Mouse (Mus musculus): ENCODE results near the gene Sf3a2. TPM values are rescaled to one million over a fixed set of nuclear protein-coding genes. Genes with fewer than 3 reads are reported as not detected.
"Not testable (repeated sequence)": the region's sequence is repeated elsewhere in the genome, so short reads cannot be mapped to it uniquely, and the experiment has no call there.

The Sf3a2 gene
- polyA plus RNA-seq, 1 experiment = 94.6 TPM

DNA sequence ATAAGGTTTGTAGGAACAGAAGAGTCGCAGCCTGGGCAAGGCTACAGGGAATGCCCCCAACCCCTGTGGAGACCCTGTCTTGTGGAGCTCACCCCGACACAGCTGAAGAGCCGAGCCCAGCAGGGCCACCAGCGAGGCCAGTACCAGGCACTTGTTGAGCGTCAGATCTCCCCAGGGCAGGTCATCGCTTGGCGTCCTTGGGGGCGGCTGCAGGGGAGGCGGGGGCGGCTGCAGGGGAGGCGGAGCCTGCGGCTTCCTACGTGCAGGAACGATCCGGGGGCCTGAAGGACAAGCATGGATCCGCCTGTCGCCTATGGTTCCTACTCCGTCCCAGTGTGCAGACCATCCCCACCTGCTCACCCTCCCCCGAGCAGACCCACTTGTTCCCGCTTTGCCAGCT is 12.1 kb downstream of the Sf3a2 start:
- TF ChIP-seq CTCF (IDR thresholded peaks at IDR 0.05; ENCODE audit: borderline replicate concordance, control insufficient read depth, extremely low read depth, insufficient read depth, low read length, poor library complexity) = no peak
- WGBS = 41% methylated on average over 20 of the region's 20 CpGs
- no peak for DNase-seq

DNA sequence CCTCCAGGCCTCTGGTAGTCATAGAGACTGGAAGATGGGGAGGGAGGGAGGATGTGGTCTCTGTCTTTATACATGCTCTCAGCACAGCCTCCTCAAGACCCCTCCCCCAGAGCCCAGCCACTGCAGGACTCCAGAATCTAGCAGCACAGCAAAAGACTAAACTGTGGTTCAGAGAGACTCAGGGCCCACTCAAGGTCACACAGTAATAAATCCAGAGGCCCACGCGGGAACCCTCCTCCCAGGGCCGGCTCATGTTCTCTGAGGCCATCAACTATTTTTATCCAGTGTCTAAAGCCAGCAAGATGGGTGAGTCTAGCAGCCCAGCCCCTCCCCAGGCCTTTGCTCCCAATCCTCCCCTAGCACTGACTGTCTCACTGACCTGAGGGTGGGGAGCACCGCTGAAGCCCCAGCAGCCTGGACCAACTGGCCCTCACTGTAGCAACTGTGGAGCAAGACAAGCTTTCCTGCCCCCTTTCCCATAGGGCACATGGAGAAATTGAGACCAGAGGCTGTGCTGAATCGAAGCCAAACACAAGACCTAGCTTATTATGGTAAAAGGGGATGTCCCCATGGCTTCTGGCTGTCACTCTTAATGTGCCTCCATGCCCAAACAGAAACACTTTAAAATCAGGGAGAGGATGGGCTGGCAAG is 14.5 kb downstream of the Sf3a2 start:
- WGBS = 71% methylated on average over 5 of the region's 5 CpGs
- H3K27ac ChIP-seq (ENCODE audit: control insufficient read depth, insufficient read depth, low read length) = no peak overlapping the region
- H3K4me3 ChIP-seq (ENCODE audit: control insufficient read depth, insufficient read depth, low read length) = no peak overlapping the region
- H3K36me3 ChIP-seq (ENCODE audit: control insufficient read depth, insufficient read depth, low read length) = no peaks in the 10 kb centered on the region
- DNase-seq = no peak
- TF ChIP-seq POLR2A (IDR thresholded peaks at IDR 0.05; ENCODE audit: control insufficient read depth, extremely low read depth, insufficient read depth, low read length, poor library complexity) (no peak), CTCF (IDR thresholded peaks at IDR 0.05; ENCODE audit: borderline replicate concordance, control insufficient read depth, extremely low read depth, insufficient read depth, low read length, poor library complexity) (no peak)
- 0 out of 2 replicates have a peak, but pooled peaks cover 3% of the 10 kb centered on the region for H3K4me1 ChIP-seq (replicated peaks; ENCODE audit: control insufficient read depth, insufficient read depth, low read length)
- peaks cover 21% of the 10 kb centered on the region for H3K27me3 ChIP-seq (ENCODE audit: control insufficient read depth, insufficient read depth, low read length)

More for the DNA sequence above, 12.1 kb downstream of the Sf3a2 start:
- Histone ChIP-seq H3K27ac (ENCODE audit: control insufficient read depth, insufficient read depth, low read length) (no peak overlapping the region), H3K4me3 (ENCODE audit: control insufficient read depth, insufficient read depth, low read length) (no peak overlapping the region), H3K36me3 (ENCODE audit: control insufficient read depth, insufficient read depth, low read length) (no peaks in the 10 kb centered on the region), H3K27me3 (ENCODE audit: control insufficient read depth, insufficient read depth, low read length) (peaks cover 21% of the 10 kb centered on the region), H3K4me1 (replicated peaks; ENCODE audit: control insufficient read depth, insufficient read depth, low read length) (peaks cover 16% of the 10 kb centered on the region)

DNA sequence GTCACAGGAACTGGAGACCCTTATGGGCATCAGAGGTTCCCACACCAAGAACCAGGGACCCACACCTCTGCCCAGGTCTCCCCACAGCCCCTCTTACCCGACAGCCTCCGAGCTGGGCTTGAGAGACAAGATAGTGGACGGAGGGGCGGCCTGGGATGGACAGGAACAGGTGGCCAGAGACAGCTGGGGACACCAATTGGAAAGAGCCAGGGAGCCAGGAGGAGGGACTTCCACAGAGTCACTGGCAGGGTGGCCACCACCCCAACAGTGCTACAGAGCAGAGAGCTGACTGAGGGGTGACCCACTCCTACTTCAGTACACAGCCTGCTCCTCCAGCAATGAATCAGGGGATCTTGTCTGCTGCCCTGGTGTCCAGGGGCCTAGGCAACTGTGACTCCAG is 15.4 kb downstream of the Sf3a2 start, which contains the start of gene Jsrp1:
TSS of gene Jsrp1 (minus strand) at position 133 of the 400 bp plus-strand sequence.
- no peak within 1 kb of the TSS for H3K27ac ChIP-seq (ENCODE audit: control insufficient read depth, insufficient read depth, low read length)
- H3K4me1 ChIP-seq (replicated peaks; ENCODE audit: control insufficient read depth, insufficient read depth, low read length) = 0 out of 2 replicates have a peak, but pooled peaks cover 3% of the 10 kb centered on the region
- DNase-seq = no peak
- no peak within 1 kb of the TSS for H3K4me3 ChIP-seq (ENCODE audit: control insufficient read depth, insufficient read depth, low read length)
- H3K27me3 ChIP-seq (ENCODE audit: control insufficient read depth, insufficient read depth, low read length) = peaks cover 18% of the 10 kb centered on the region
- 92% methylated on average over 4 of the region's 4 CpGs for WGBS
- TF ChIP-seq CTCF (IDR thresholded peaks at IDR 0.05; ENCODE audit: borderline replicate concordance, control insufficient read depth, extremely low read depth, insufficient read depth, low read length, poor library complexity) (no peak), POLR2A (IDR thresholded peaks at IDR 0.05; ENCODE audit: control insufficient read depth, extremely low read depth, insufficient read depth, low read length, poor library complexity) (no peak)
- H3K36me3 ChIP-seq (ENCODE audit: control insufficient read depth, insufficient read depth, low read length) = no peaks in the 10 kb centered on the region

DNA sequence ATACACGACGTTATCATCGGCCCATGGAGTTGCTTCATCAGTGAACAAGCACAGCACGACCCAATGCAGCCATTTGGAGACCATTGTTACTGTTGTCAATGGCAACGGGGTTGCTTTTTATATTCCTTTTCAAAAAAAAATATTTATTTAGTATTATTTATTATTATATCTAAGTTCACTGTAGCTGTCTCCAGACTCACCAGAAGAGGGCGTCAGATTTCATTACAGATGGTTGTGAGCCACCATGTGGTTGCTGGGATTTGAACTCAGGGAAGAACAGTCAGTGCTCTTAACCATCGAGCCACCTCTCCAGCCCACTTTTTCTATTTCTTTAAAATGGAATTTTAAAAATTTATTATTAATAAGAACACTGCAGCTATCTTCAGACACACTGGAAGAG is 16.8 kb downstream of the Sf3a2 start:
- Histone ChIP-seq H3K27ac (ENCODE audit: control insufficient read depth, insufficient read depth, low read length) (no peak overlapping the region), H3K4me3 (ENCODE audit: control insufficient read depth, insufficient read depth, low read length) (no peak overlapping the region), H3K27me3 (ENCODE audit: control insufficient read depth, insufficient read depth, low read length) (peaks cover 6% of the 10 kb centered on the region; the same call in 1 of the 2 replicates), H3K4me1 (replicated peaks; ENCODE audit: control insufficient read depth, insufficient read depth, low read length) (no peaks in the 10 kb centered on the region), H3K36me3 (ENCODE audit: control insufficient read depth, insufficient read depth, low read length) (no peaks in the 10 kb centered on the region)
- no peak for TF ChIP-seq CTCF (IDR thresholded peaks at IDR 0.05; ENCODE audit: borderline replicate concordance, control insufficient read depth, extremely low read depth, insufficient read depth, low read length, poor library complexity)
- TF ChIP-seq POLR2A (IDR thresholded peaks at IDR 0.05; ENCODE audit: control insufficient read depth, extremely low read depth, insufficient read depth, low read length, poor library complexity) = no peak
- no peak for DNase-seq
- whole genome bisulfite sequencing = 69% methylated on average over 7 of the region's 7 CpGs

DNA sequence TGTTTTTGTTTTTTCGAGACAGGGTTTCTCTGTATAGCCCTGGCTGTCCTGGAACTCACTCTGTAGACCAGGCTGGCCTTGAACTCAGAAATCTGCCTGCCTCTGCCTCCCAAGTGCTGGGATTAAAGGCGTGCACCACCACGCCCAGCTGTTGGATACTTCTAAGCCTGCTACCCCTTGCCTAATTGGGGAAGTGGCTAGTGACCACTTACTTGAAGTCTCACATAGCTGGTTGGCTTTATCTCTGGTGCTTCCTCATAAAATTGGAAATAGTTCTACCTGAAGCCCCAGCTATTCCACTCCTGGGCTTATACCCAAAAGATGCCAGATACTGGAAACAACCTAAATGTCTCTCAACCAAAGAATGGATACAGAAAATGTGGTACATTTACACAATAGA is 18.3 kb downstream of the Sf3a2 start:
- 62% methylated on average over 3 of the region's 3 CpGs for WGBS

DNA sequence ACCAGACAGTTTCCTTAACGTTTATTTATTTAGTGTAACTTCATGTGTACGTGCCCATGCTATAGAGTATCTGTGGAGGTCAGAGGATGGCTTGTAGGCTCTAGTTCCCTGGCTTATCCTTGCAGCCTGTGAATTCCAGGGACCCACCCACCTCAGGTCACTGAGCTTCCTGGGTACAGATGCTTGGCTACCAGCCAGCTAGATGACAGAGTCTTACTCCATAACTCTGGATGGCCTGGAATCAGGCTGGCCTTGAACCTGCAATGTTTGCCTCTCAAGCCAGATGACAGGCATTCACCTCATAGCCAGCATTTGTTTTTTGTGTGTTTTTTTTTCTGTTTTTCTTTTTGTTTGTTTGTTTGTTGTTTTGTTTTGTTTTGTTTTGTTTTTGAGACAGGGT is 19.2 kb downstream of the Sf3a2 start:
- no peaks in the 10 kb centered on the region for H3K4me1 ChIP-seq (replicated peaks; ENCODE audit: control insufficient read depth, insufficient read depth, low read length)
- WGBS = 83% methylated on average over 2 of the region's 2 CpGs
- H3K36me3 ChIP-seq (ENCODE audit: control insufficient read depth, insufficient read depth, low read length) = no peaks in the 10 kb centered on the region
- no peak for DNase-seq
- no peak overlapping the region for H3K4me3 ChIP-seq (ENCODE audit: control insufficient read depth, insufficient read depth, low read length)
- H3K27ac ChIP-seq (ENCODE audit: control insufficient read depth, insufficient read depth, low read length) = no peak overlapping the region
- no peaks in the 10 kb centered on the region for H3K27me3 ChIP-seq (ENCODE audit: control insufficient read depth, insufficient read depth, low read length)
- TF ChIP-seq POLR2A (IDR thresholded peaks at IDR 0.05; ENCODE audit: control insufficient read depth, extremely low read depth, insufficient read depth, low read length, poor library complexity) (no peak), CTCF (IDR thresholded peaks at IDR 0.05; ENCODE audit: borderline replicate concordance, control insufficient read depth, extremely low read depth, insufficient read depth, low read length, poor library complexity) (no peak)

More for the DNA sequence above, 18.3 kb downstream of the Sf3a2 start:
- H3K27ac ChIP-seq (ENCODE audit: control insufficient read depth, insufficient read depth, low read length); H3K27me3 ChIP-seq (ENCODE audit: control insufficient read depth, insufficient read depth, low read length); H3K4me3 ChIP-seq (ENCODE audit: control insufficient read depth, insufficient read depth, low read length); H3K4me1 ChIP-seq (replicated peaks; ENCODE audit: control insufficient read depth, insufficient read depth, low read length); DNase-seq; H3K36me3 ChIP-seq (ENCODE audit: control insufficient read depth, insufficient read depth, low read length): not testable (repeated sequence)

DNA sequence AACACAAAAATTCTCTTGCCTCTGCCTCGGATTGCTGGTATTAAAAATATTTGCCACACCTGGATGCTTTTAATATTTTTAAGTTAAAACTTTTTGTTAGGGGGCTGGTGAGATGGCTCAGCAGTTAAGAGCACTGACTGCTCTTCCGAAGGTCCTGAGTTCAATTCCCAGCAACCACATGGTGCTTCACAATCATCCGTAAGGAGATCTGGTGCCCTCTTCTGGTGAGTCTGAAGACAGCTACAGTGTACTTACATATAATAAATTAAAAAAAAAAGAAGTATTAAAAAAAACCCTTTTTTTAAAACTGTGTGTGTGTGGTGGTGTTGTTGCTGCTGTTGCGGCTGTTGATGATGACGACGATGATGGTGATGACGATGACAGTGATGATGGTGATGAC is 20.0 kb downstream of the Sf3a2 start:
- not testable (repeated sequence) for H3K36me3 ChIP-seq (ENCODE audit: control insufficient read depth, insufficient read depth, low read length); H3K4me1 ChIP-seq (replicated peaks; ENCODE audit: control insufficient read depth, insufficient read depth, low read length); DNase-seq; H3K4me3 ChIP-seq (ENCODE audit: control insufficient read depth, insufficient read depth, low read length); H3K27me3 ChIP-seq (ENCODE audit: control insufficient read depth, insufficient read depth, low read length); H3K27ac ChIP-seq (ENCODE audit: control insufficient read depth, insufficient read depth, low read length)
- 84% methylated on average over 7 of the region's 7 CpGs for WGBS

Measured in thymus, adult 2 months (tissue).